Mouse (Mus musculus) liver, adult (tissue): Measurements from ENCODE around the gene Gpr141.

Source experiments
- GATA4 ChIP-seq: IDR thresholded peaks from 2 replicates; pipeline ENCODE4 v1.6.1; 2014; ENCODE audit warnings: mild to moderate bottlenecking, low read length; ENCODE audit not compliant: insufficient replicate concordance

The Gpr141 gene

GRCm38 (mm10) chr13:19767202-19767601 is 56.9 kb downstream of the Gpr141 start:
- no peak for TF ChIP-seq GATA4

GRCm38 (mm10) chr13:19764276-19764675 is 59.8 kb downstream of the Gpr141 start:
- no peak for TF ChIP-seq GATA4

DNA sequence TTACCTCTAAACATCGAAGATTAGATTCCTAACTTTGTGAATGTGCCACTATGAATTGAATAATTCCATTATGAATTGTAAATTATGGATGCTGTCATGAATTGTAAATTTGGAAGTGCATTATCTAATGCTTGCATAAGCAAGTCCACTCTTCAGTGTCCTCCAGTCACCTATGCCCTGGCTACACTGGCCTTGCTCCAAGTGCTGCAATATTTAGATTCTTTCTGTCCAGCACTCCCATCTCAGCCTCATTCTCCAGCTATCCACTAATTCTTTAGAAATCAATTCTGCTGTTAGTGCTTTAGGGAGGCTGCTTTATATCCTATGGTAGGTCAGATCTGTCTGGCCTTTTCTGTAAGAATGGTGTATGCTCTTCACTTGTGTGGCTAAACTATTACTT is 60.8 kb downstream of the Gpr141 start:
- TF ChIP-seq GATA4, result no peak

- no peak for TF ChIP-seq GATA4
These were observed 78.3 kb downstream of the Gpr141 start for GRCm38 (mm10) chr13:19745741-19746140.

- no peak for TF ChIP-seq GATA4
These were observed 79.5 kb downstream of the Gpr141 start for GRCm38 (mm10) chr13:19744536-19744935.

DNA sequence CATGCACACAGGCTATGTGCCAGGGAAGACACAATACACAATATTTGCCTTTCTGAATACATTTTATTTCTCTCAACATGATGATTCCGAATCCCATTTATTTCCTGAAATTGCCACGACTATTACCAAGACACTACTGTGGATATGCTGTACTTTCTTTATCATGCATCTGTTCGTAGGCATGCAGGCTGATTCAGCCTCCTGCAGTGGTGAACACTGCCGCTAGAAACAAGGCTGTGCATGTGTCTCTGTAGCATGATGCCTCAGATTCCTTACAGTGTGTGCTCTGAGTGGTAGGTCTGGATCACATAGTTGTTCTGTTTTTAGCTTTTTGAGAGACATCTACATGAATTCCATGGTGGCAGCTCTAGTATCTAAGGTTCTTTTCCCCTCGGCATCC is 89.5 kb downstream of the Gpr141 start:
- no peak for TF ChIP-seq GATA4

DNA sequence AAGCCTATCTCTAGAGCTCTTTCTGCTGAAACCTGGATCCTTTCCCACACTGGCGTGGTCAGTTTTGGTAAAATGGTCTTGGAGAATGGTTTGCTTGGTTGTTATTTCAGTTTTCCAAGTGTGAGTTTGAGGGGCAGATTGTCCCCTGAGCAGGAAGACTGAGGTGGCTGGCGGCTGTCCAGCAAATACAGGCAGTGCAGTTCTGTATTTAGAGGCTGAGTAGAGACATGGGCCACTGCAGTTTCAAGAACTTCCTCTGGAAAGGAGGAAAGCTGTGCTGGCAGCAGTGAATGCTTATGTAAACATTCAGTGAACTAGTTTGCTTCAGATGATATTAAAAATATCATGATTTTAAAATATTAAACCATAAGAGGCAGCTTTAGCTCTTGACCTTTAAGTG is 93.2 kb downstream of the Gpr141 start:
- no peak for TF ChIP-seq GATA4

DNA sequence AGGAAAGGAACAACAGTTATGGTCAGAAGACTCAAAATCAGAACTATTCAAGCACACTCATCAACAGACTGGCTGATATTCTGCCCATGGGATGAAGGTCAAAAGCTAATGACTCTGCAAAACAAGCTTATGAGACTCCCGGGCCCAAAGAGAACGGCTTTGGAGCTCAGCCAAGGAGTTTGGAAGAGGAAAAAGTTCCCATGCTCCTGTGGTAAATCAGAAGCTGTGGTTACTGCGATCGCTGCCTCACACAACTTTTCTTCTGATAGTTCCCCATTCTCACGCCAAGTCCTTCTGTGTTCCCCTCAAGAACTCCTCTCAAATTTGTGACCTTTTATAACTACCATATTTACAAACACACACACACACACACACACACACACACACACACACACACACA is 105.1 kb downstream of the Gpr141 start:
- TF ChIP-seq GATA4, result no peak

DNA sequence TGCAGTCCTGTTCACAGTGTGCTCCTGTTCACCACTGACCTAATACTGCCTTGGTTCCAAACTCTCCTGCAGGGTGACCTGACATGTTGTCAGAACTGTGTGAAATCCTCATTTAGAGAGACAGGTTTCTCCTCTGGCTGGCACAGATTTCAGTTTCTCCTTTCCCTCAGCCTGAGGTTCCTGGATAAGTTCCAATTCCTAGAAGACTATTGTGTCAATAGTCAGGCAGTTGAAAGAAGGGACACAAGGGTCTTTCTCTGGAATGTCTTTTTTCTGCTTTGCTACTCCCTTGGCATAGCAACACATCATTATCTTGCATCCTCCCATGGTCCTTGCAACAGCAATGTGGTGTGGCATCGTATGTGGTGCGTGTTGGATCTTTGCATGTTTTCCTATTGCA is 106.9 kb downstream of the Gpr141 start:
- TF ChIP-seq GATA4, result no peak

DNA sequence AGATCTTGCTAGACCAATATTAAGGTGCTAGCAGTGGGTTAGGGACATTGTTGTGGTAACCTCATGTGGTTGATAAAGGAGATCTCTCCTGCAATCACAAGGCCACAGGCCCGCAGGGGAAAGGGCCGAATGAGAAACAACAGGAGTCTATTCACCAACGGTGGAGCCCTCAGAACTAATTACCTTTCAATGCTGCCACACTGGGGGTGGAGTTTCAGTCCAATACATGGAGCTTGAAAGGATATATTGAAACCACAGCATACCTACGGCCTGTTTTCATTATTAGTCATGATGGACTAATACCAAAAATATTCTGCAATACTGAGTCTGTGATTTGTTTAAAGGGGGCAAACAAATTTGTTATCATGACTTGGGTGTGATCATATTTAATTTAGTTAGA is 120.3 kb downstream of the Gpr141 start:
- TF ChIP-seq GATA4, result no peak

DNA sequence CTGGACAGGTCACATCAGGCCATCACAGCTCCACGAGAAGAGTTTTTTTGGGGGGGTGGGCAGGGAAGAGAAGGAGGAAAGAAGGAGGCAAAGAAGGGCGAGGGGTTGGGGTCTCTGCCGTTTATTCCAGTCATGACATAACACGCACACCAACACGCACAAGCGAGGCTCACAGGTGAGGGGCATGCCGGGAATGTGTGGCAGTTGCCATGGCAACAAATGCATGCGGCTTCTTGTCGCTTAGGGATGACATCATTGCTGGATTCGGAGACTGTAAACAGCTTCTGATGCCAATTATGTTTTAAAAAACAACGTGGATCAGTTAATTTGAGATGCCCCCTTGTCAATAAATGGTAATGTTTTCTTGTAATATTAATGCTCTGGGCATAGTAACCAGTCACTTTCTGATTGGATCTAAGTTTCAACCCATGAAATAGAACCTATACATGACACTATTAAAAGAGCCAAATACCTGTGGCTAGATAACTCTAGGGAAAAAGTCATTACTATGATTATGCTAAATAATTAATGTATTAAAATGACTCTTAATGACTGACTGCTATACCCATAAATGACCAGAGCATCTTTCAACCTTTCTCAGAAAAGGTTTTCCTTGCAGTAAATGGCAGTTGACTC is 122.5 kb downstream of the Gpr141 start:
- TF ChIP-seq GATA4, result no peak

- TF ChIP-seq GATA4, result no peak
These were observed 123.2 kb downstream of the Gpr141 start for GRCm38 (mm10) chr13:19700733-19701442.
